Mouse (Mus musculus): Measurements from ENCODE around the gene Gm38431. TPM values are rescaled to one million over a fixed set of nuclear protein-coding genes. Genes with fewer than 3 reads are reported as not detected.

Gene Gm38431
- polyA plus RNA-seq, 1 experiment from 2014 or later, result 3.2 TPM

- WGBS, result 84% methylated on average over 9 of the region's 9 CpGs
- H3K27me3 ChIP-seq (ENCODE audit: insufficient read depth, poor library complexity, severe bottlenecking), result no peaks in the 10 kb centered on the region
- no peaks in the 10 kb centered on the region for H3K9me3 ChIP-seq
- DNase-seq (ENCODE audit: low spot score), result no peak
- H3K36me3 ChIP-seq, result peaks cover 47% of the 10 kb centered on the region
- H3K4me3 ChIP-seq, result no peak overlapping the region
- H3K4me1 ChIP-seq, result peaks cover 17% of the 10 kb centered on the region
- peak overlapping the region; percentile 37; the same call in 1 of the 2 replicates for H3K27ac ChIP-seq
Observed at GRCm38 (mm10) chr9:21125502-21126258, 33.9 kb upstream of the Gm38431 start.

GRCm38 (mm10) chr9:21124837-21125236 lies 33.0 kb upstream of the Gm38431 start:
- no peaks in the 10 kb centered on the region for H3K27me3 ChIP-seq (ENCODE audit: insufficient read depth, poor library complexity, severe bottlenecking)
- H3K4me3 ChIP-seq, result no peak overlapping the region
- peaks cover 56% of the 10 kb centered on the region for H3K36me3 ChIP-seq
- no peaks in the 10 kb centered on the region for H3K9me3 ChIP-seq
- DNase-seq (ENCODE audit: low spot score), result no peak
- 72% methylated on average over 5 of the region's 5 CpGs for WGBS
- H3K27ac ChIP-seq, result no peak overlapping the region
- peaks cover 11% of the 10 kb centered on the region; the same call in 1 of the 2 replicates for H3K4me1 ChIP-seq

GRCm38 (mm10) chr9:21121483-21121882 lies 29.7 kb upstream of the Gm38431 start:
- Histone ChIP-seq H3K4me3 (no peak overlapping the region), H3K27me3 (ENCODE audit: insufficient read depth, poor library complexity, severe bottlenecking) (no peaks in the 10 kb centered on the region), H3K27ac (no peak overlapping the region), H3K36me3 (peaks cover 49% of the 10 kb centered on the region), H3K9me3 (no peaks in the 10 kb centered on the region), H3K4me1 (peaks cover 6% of the 10 kb centered on the region; the same call in 1 of the 2 replicates)
- DNase-seq (ENCODE audit: low spot score), result no peak
- 84% methylated on average over 16 of the region's 16 CpGs for WGBS

DNA sequence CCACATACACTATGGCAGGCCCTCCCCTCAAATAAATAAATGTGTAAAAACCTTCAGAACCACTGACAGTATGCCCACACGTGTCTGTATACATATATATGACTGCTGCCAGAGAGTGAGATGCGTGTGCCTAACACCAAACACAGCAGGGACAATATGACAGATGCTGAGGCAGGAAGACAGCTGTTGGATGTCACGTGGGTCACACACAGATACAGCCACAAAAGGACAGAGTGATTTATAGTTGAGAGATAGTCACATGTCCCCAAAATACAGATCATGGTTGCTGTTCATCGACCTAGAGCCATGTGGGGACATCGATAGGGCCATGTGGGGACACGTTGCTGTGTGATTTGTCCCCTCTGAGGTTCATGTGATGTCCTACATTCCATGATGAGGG lies 25.3 kb upstream of the Gm38431 start:
- 81% methylated on average over 6 of the region's 6 CpGs for WGBS
- no peaks in the 10 kb centered on the region for H3K27me3 ChIP-seq (ENCODE audit: insufficient read depth, poor library complexity, severe bottlenecking)
- H3K4me3 ChIP-seq, result no peak overlapping the region
- H3K36me3 ChIP-seq, result peaks cover 26% of the 10 kb centered on the region; the same call in 1 of the 2 replicates
- H3K4me1 ChIP-seq, result 0 out of 2 replicates have a peak, but pooled peaks cover 4% of the 10 kb centered on the region
- no peaks in the 10 kb centered on the region for H3K9me3 ChIP-seq
- H3K27ac ChIP-seq, result no peak overlapping the region
- DNase-seq (ENCODE audit: low spot score), result no peak

GRCm38 (mm10) chr9:21115105-21115504 lies 23.3 kb upstream of the Gm38431 start:
- H3K36me3 ChIP-seq, result peaks cover 7% of the 10 kb centered on the region; the same call in 1 of the 2 replicates
- 0 out of 2 replicates have a peak, but pooled peaks cover 4% of the 10 kb centered on the region for H3K4me1 ChIP-seq
- 88% methylated on average over 8 of the region's 8 CpGs for WGBS
- no peak for DNase-seq (ENCODE audit: low spot score)
- no peak overlapping the region for H3K4me3 ChIP-seq
- 0 out of 2 replicates have a peak overlapping the region, but pooled peaks have one; percentile 29 for H3K27ac ChIP-seq
- H3K27me3 ChIP-seq (ENCODE audit: insufficient read depth, poor library complexity, severe bottlenecking), result no peaks in the 10 kb centered on the region; the same call in 1 of the 2 replicates
- no peaks in the 10 kb centered on the region for H3K9me3 ChIP-seq

DNA sequence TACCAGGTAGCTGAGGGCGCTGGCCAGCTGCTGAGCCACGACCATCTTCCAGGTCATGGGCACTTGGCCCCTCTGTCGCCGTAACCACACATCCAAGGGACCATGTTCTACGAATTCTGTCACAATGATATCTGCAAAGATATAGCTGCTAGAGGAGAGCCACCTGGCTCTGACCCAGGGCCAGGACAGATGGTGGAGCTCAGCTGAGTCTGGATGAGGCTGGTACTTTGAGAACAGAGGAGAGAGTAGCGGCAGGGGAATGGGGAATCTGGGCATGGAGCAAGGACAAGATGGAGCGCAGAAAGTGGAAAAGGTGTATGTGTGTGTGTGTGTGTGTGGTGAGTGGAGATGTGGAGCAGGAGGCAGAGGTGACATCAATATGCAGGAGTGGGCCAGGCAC lies 22.4 kb upstream of the Gm38431 start:
- Histone ChIP-seq H3K27me3 (ENCODE audit: insufficient read depth, poor library complexity, severe bottlenecking) (no peaks in the 10 kb centered on the region; the same call in 1 of the 2 replicates), H3K9me3 (no peaks in the 10 kb centered on the region), H3K36me3 (peaks cover 5% of the 10 kb centered on the region; the same call in 1 of the 2 replicates), H3K4me3 (no peak overlapping the region), H3K27ac (no peak overlapping the region), H3K4me1 (0 out of 2 replicates have a peak, but pooled peaks cover 4% of the 10 kb centered on the region)
- no peak for DNase-seq (ENCODE audit: low spot score)
- 80% methylated on average over 7 of the region's 7 CpGs for WGBS

GRCm38 (mm10) chr9:21113751-21114150 lies 22.0 kb upstream of the Gm38431 start:
- H3K36me3 ChIP-seq, result peaks cover 9% of the 10 kb centered on the region; the same call in 1 of the 2 replicates
- no peak overlapping the region for H3K4me3 ChIP-seq
- H3K9me3 ChIP-seq, result no peaks in the 10 kb centered on the region
- 87% methylated on average over 6 of the region's 6 CpGs for WGBS
- 0 out of 2 replicates have a peak, but pooled peaks cover 4% of the 10 kb centered on the region for H3K4me1 ChIP-seq
- DNase-seq (ENCODE audit: low spot score), result no peak
- H3K27me3 ChIP-seq (ENCODE audit: insufficient read depth, poor library complexity, severe bottlenecking), result no peaks in the 10 kb centered on the region; the same call in 1 of the 2 replicates
- H3K27ac ChIP-seq, result no peak overlapping the region

DNA sequence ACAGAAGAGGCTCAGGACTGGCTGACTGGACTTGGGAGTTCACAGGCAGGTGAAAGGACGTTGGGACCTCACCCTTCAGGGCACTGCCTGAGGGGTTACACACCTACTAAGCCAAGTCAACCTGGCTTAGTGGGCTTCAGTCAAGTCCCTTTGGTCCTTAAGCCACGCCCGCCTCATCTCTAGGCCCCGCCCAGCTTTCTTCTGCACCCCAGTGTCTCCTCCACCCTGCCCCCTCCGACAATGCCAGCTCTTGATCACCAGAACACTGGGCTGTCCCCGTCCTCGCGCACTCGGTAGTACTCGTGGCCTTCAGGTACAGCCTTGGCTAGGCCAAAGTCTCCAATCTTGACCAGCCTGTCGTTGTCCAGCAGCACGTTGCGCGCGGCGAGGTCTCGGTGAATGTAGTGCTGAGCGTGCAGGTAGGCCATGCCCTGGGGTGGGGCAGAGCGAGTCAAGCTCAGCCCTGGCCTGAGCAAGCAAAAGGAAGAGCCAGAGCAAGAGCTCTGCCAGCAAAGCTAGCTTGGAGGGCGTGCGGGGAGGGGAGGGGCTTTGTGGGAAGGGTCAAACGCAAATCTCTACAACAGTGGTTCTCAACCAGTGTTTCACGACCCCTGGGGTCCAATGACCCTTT lies 15.9 kb upstream of the Gm38431 start:
- no peak overlapping the region for H3K27ac ChIP-seq
- H3K27me3 ChIP-seq (ENCODE audit: insufficient read depth, poor library complexity, severe bottlenecking), result no peaks in the 10 kb centered on the region; the same call in 1 of the 2 replicates
- no peak for DNase-seq (ENCODE audit: low spot score)
- H3K4me3 ChIP-seq, result no peak overlapping the region
- 39% methylated on average over 23 of the region's 23 CpGs for WGBS
- H3K9me3 ChIP-seq, result no peaks in the 10 kb centered on the region
- no peaks in the 10 kb centered on the region; the same call in 1 of the 2 replicates for H3K4me1 ChIP-seq
- H3K36me3 ChIP-seq, result peaks cover 12% of the 10 kb centered on the region; the same call in 1 of the 2 replicates

DNA sequence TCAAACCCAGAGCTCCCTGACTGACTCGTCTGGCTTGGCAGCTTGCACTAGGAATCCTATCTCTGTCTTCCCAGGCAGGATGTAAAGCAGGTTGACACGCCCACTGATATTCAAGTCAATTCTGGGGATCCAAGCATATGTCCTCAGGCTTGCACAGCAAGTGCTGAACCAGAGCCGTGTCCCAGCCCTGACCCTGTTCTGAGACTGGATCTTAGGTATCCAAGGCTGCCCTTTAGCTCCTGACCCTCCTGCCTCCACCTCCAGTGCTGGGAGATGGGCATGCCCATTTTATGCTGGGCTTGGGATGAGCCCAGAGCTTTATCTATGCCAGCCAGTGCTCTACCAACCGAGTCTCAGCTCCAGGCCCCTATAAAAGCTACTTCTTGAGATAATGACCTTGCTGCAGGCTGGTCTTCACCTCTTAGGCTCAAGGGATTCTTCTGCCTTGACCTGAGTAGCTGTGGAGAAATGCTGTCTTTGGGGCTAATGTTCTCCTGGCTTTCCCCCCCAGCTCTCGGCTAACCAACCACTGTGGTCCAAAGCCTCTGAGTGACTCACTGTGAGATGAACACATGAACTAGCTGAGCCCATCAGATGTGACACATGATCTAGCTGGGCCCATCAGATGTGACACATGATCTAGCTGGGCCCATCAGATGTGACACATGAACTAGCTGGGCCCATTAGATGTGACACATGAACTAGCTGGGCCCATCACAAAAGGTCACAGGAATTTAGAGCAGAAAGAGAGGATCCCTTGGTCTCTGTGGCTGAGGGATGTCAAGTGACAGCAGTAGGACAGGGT lies 14.2 kb upstream of the Gm38431 start:
- WGBS, result 66% methylated on average over 5 of the region's 5 CpGs
- no peak for DNase-seq (ENCODE audit: low spot score)
- Histone ChIP-seq H3K27ac (no peak overlapping the region), H3K4me1 (no peaks in the 10 kb centered on the region; the same call in 1 of the 2 replicates), H3K4me3 (no peak overlapping the region), H3K9me3 (no peaks in the 10 kb centered on the region), H3K36me3 (peaks cover 12% of the 10 kb centered on the region; the same call in 1 of the 2 replicates), H3K27me3 (ENCODE audit: insufficient read depth, poor library complexity, severe bottlenecking) (no peaks in the 10 kb centered on the region; the same call in 1 of the 2 replicates)

DNA sequence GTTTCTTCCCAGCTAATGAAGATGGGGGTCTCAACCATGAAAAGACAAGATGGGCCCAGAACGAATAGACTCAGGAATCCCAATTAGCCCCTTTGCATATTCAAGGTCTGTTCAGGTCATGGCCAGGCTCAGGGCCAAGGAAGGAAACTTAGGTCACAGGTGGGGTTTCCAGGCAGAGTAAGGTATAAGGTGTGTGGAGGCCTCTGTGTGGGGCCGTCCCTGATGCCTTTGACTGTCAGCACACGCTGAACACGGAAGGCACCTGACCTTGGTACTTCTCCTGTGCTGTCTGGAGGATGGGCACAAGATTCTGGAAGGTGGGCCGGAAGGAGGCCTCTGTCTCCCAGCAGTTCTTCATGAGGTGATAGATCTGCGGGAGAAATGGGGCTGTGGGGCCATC lies 13.0 kb upstream of the Gm38431 start:
- Histone ChIP-seq H3K27ac (no peak overlapping the region), H3K4me3 (no peak overlapping the region), H3K27me3 (ENCODE audit: insufficient read depth, poor library complexity, severe bottlenecking) (no peaks in the 10 kb centered on the region), H3K9me3 (no peaks in the 10 kb centered on the region), H3K36me3 (peaks cover 12% of the 10 kb centered on the region; the same call in 1 of the 2 replicates), H3K4me1 (peaks cover 7% of the 10 kb centered on the region; the same call in 1 of the 2 replicates)
- 87% methylated on average over 6 of the region's 6 CpGs for WGBS
- DNase-seq (ENCODE audit: low spot score), result no peak

- H3K27me3 ChIP-seq (ENCODE audit: insufficient read depth, poor library complexity, severe bottlenecking), result no peaks in the 10 kb centered on the region
- no peaks in the 10 kb centered on the region for H3K36me3 ChIP-seq
- 85% methylated on average over 2 of the region's 2 CpGs for WGBS
- no peak for DNase-seq (ENCODE audit: low spot score)
- H3K27ac ChIP-seq, result no peak overlapping the region
- no peaks in the 10 kb centered on the region for H3K9me3 ChIP-seq
- H3K4me3 ChIP-seq, result no peak overlapping the region
- H3K4me1 ChIP-seq, result peaks cover 7% of the 10 kb centered on the region; the same call in 1 of the 2 replicates
Observed at GRCm38 (mm10) chr9:21102076-21102475, 10.3 kb upstream of the Gm38431 start.

DNA sequence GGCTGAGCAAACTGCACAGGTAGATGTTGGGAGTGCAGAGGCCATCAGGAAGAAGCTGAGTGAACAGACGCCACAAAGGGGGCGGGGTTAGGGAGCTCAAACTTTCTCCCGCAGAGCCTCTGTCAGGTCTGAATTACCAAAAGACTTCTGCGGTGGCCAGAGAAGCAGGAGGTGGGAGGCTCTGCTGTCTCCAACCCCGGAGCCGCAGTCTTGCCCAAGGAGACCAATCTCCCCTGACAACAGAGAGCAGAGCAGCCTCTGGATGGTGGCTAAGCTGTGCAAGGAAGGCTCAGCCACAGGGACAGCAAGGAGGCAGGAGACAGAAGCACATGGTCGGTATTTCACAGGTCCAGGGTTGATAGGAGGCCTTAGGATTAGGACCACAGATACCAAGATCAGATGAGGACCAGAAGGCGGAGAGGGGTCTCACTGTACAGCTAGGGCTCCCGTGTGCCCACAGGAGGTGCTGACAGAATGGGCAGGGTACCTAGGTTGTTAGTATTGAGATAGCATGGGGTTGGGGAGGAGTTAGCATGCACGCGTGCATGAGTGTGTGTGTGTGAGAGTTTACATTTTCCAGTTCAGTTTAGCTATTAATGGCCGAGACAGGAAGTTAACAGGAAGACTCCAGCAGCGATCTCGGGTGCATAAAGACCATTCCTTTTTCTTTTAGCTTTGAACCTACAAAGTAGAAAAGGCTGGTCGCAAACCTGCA lies 8.8 kb upstream of the Gm38431 start:
- WGBS, result 50% methylated on average over 15 of the region's 15 CpGs
- no peaks in the 10 kb centered on the region for H3K9me3 ChIP-seq
- H3K4me3 ChIP-seq, result no peak overlapping the region
- no peak overlapping the region for H3K27ac ChIP-seq
- H3K4me1 ChIP-seq, result peaks cover 7% of the 10 kb centered on the region; the same call in 1 of the 2 replicates
- no peak for DNase-seq (ENCODE audit: low spot score)
- no peaks in the 10 kb centered on the region for H3K27me3 ChIP-seq (ENCODE audit: insufficient read depth, poor library complexity, severe bottlenecking)
- no peaks in the 10 kb centered on the region for H3K36me3 ChIP-seq
